ENCODE assay signal across 8 mouse cellular contexts in the genomic region with DNA sequence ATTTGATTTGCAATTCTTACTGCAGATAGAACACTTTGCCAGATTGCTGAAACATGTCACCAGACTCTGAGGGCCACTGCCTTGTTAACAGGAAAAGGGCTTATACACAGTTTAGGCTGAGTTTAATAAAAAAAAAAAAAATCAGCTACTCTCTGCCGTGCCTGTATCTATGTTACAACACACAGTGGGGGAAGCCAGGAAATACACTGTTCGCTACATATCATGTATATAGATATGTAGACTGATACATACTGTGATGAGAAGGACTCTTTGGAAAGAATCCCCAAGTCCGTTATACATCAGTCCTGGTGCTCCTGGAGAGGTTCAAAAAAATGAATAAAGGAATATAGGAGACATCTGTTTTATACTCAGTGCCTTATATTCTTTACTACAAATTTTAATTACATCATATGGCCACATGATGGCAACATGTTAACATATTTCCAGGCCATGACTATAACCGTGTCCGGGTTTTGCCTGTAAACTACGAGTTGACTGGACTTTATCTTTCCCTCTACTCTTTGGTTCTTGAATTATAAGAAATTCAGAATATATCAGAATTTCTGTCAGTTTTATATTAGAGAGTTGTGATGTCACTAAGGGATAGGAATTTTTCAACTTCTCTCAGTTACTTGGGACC.
DNase-seq lines count a peak whose midpoint lies in the region; ATAC-seq and TF ChIP-seq lines count a peak whose summit lies in the region.

No protein-coding gene starts in this region.

- peak; percentile 37 for DNase-seq in cerebellum, adult 9-10 months
- DNase-seq in cerebellum, adult 9-11 months: no peak
- DNase-seq in forebrain, embryonic 11.5 days (ENCODE audit: low spot score): no peak
- DNase-seq in liver, postnatal 0 days: no peak
- DNase-seq in stomach, postnatal 0 days (ENCODE audit: low spot score): no peak
- DNase-seq in thymus, postnatal 4 days: no peak

- no peak overlapping the region for H3K27ac ChIP-seq in forebrain, embryonic 11.5 days (ENCODE audit: low read depth, low read length)
- no peak overlapping the region for H3K27ac ChIP-seq in liver, postnatal 0 days (ENCODE audit: low read depth)
- H3K27ac ChIP-seq in stomach, postnatal 0 days (replicated peaks): no peak overlapping the region
- H3K27ac ChIP-seq in kidney, embryonic 15.5 days: no peak overlapping the region

- no peaks in the 10 kb centered on the region for H3K27me3 ChIP-seq in E14TG2a.4 (ENCODE audit: insufficient read depth, low read length)
- H3K27me3 ChIP-seq in forebrain, embryonic 11.5 days (ENCODE audit: control insufficient read depth, insufficient read depth, low read length): no peaks in the 10 kb centered on the region
- no peaks in the 10 kb centered on the region for H3K27me3 ChIP-seq in liver, postnatal 0 days (ENCODE audit: insufficient read depth, low read length)
- no peaks in the 10 kb centered on the region for H3K27me3 ChIP-seq in stomach, postnatal 0 days (ENCODE audit: control insufficient read depth, insufficient read depth, low read length)
- no peaks in the 10 kb centered on the region for H3K27me3 ChIP-seq in kidney, embryonic 15.5 days

- no peak overlapping the region for H3K4me3 ChIP-seq in E14TG2a.4 (replicated peaks; ENCODE audit: low read length)
- H3K4me3 ChIP-seq in forebrain, embryonic 11.5 days (ENCODE audit: low read depth, low read length): no peak overlapping the region
- H3K4me3 ChIP-seq in liver, postnatal 0 days (ENCODE audit: low read depth, low read length): no peak overlapping the region
- no peak overlapping the region for H3K4me3 ChIP-seq in stomach, postnatal 0 days (ENCODE audit: low read depth, low read length)
- no peak overlapping the region for H3K4me3 ChIP-seq in kidney, embryonic 15.5 days (replicated peaks)

- peak; percentile 14; the same call in 1 of the 2 replicates for TF ChIP-seq CTCF in E14TG2a.4 (conservative IDR thresholded peaks at IDR 0.05; ENCODE audit: low read length)
- peak; percentile 54 for TF ChIP-seq CTCF in liver, postnatal 0 days (IDR thresholded peaks at IDR 0.05; ENCODE audit: low read depth)
- peak; percentile 76 for TF ChIP-seq CTCF in stomach, postnatal 0 days (IDR thresholded peaks at IDR 0.05; ENCODE audit: low read depth)

- no peak overlapping the region for H3K4me2 ChIP-seq in forebrain, embryonic 11.5 days (ENCODE audit: low read depth, low read length, severe bottlenecking)
- H3K4me2 ChIP-seq in liver, postnatal 0 days (ENCODE audit: low read depth, low read length): no peak overlapping the region
- H3K4me2 ChIP-seq in stomach, postnatal 0 days (replicated peaks; ENCODE audit: low read depth): no peak overlapping the region
- no peak overlapping the region for H3K4me2 ChIP-seq in kidney, embryonic 15.5 days

- 38% methylated on average over 6 of the region's 6 CpGs for WGBS in forebrain, embryonic 11.5 days
- WGBS in liver, postnatal 0 days (ENCODE audit: insufficient replicate concordance): 43% methylated on average over 6 of the region's 6 CpGs
- WGBS in stomach, postnatal 0 days: 37% methylated on average over 6 of the region's 6 CpGs
- 50% methylated on average over 6 of the region's 6 CpGs for WGBS in kidney, embryonic 15.5 days

- H3K4me1 ChIP-seq in E14TG2a.4 (replicated peaks; ENCODE audit: low read depth, low read length): peaks cover 26% of the 10 kb centered on the region
- H3K4me1 ChIP-seq in forebrain, embryonic 11.5 days (replicated peaks; ENCODE audit: control insufficient read depth, insufficient read depth, low read length): peaks cover 8% of the 10 kb centered on the region; the same call in 1 of the 2 replicates
- no peaks in the 10 kb centered on the region for H3K4me1 ChIP-seq in liver, postnatal 0 days (ENCODE audit: insufficient read depth)
- no peaks in the 10 kb centered on the region for H3K4me1 ChIP-seq in stomach, postnatal 0 days (replicated peaks; ENCODE audit: control insufficient read depth, insufficient read depth)
- H3K4me1 ChIP-seq in kidney, embryonic 15.5 days: no peaks in the 10 kb centered on the region

- peak; percentile 69 for ATAC-seq in forebrain, embryonic 11.5 days (replicated peaks; ENCODE audit: low FRiP score)
- no peak for ATAC-seq in liver, postnatal 0 days
- no peak; the same call in 1 of the 2 replicates for ATAC-seq in stomach, postnatal 0 days (ENCODE audit: low FRiP score, low TSS enrichment)
- ATAC-seq in kidney, embryonic 15.5 days (replicated peaks; ENCODE audit: low FRiP score): no peak

- TF ChIP-seq EP300 in liver, postnatal 0 days (IDR thresholded peaks at IDR 0.05; ENCODE audit: low read depth): no peak
- no peak for TF ChIP-seq EP300 in stomach, postnatal 0 days (optimal IDR thresholded peaks at IDR 0.05)

- H3K9me3 ChIP-seq in E14TG2a.4 (ENCODE audit: low read length): peaks cover 7% of the 10 kb centered on the region; the same call in 1 of the 2 replicates
- no peaks in the 10 kb centered on the region for H3K9me3 ChIP-seq in forebrain, embryonic 11.5 days (ENCODE audit: control insufficient read depth, low read length)
- H3K9me3 ChIP-seq in liver, postnatal 0 days (ENCODE audit: low read length): no peaks in the 10 kb centered on the region
- H3K9me3 ChIP-seq in stomach, postnatal 0 days (ENCODE audit: control insufficient read depth, low read length): no peaks in the 10 kb centered on the region
- H3K9me3 ChIP-seq in kidney, embryonic 15.5 days (replicated peaks): no peaks in the 10 kb centered on the region

- H3K36me3 ChIP-seq in E14TG2a.4 (ENCODE audit: insufficient read depth, low read length): no peaks in the 10 kb centered on the region
- no peaks in the 10 kb centered on the region for H3K36me3 ChIP-seq in forebrain, embryonic 11.5 days (ENCODE audit: control insufficient read depth, insufficient read depth, low read length)
- H3K36me3 ChIP-seq in liver, postnatal 0 days (replicated peaks; ENCODE audit: insufficient read depth, low read length): no peaks in the 10 kb centered on the region
- H3K36me3 ChIP-seq in stomach, postnatal 0 days (ENCODE audit: control insufficient read depth, insufficient read depth, low read length): no peaks in the 10 kb centered on the region
- no peaks in the 10 kb centered on the region for H3K36me3 ChIP-seq in kidney, embryonic 15.5 days

- no peak overlapping the region for H3K9ac ChIP-seq in forebrain, embryonic 11.5 days (ENCODE audit: low read length)
- no peak overlapping the region for H3K9ac ChIP-seq in liver, postnatal 0 days (replicated peaks)
- H3K9ac ChIP-seq in stomach, postnatal 0 days (ENCODE audit: low read length): no peak overlapping the region
- no peak overlapping the region for H3K9ac ChIP-seq in kidney, embryonic 15.5 days

Comparison
In these comparisons a context has a peak if more than half of its experiments do, and no peak if none do; other contexts are left out.
1. CTCF ChIP-seq: peak in every context shown above with its lines; median percentile 76 in stomach, postnatal 0 days; 54 in liver, postnatal 0 days; 14 in E14TG2a.4.